Mouse (Mus musculus): Measurements from ENCODE around the gene Krtap4-7. TPM values are rescaled to one million over a fixed set of nuclear protein-coding genes. Genes with fewer than 3 reads are reported as not detected.
"Not testable (repeated sequence)": the region's sequence is repeated elsewhere in the genome, so short reads cannot be mapped to it uniquely, and the experiment has no call there.

Krtap4-7 gene
- polyA plus RNA-seq, 1 experiment, result not detected

GRCm38 (mm10) chr11:99646444-99646843, 2.6 kb upstream of the Krtap4-7 start:
- TF ChIP-seq POLR2A (IDR thresholded peaks at IDR 0.05; ENCODE audit: low read depth, low read length) (no peak), CTCF (IDR thresholded peaks at IDR 0.05; ENCODE audit: borderline replicate concordance, insufficient read depth, low read length) (no peak)
- Histone ChIP-seq H3K4me1 (ENCODE audit: control insufficient read depth, insufficient read depth, low read length) (no peaks in the 10 kb centered on the region; the same call in 1 of the 2 replicates), H3K27ac (ENCODE audit: insufficient read depth, low read length) (no peak overlapping the region), H3K4me3 (ENCODE audit: insufficient read depth, low read length) (no peak overlapping the region)

DNA sequence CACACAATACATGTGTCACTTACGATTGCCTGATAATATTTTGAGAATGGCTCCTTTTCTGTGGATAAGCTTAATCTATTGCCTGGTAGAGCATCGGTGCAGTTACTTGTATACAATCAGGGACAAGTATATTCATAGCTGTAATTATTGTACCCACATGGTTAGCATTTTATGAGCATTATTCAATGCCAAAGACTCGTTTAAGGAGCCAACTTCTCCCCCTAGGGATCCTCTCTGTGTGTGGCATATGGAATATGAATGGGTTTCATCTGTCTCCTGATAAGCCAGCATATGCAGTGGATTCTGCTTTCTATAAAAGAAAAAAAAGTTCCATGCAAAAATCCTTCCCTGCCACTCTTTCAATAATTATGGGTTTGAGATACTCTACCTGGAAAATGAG, 462 bp upstream of the Krtap4-7 start:
- Histone ChIP-seq H3K4me1 (ENCODE audit: control insufficient read depth, insufficient read depth, low read length) (no peaks in the 10 kb centered on the region; the same call in 1 of the 2 replicates), H3K4me3 (ENCODE audit: insufficient read depth, low read length) (no peak overlapping the region), H3K27ac (ENCODE audit: insufficient read depth, low read length) (no peak overlapping the region)
- TF ChIP-seq CTCF (IDR thresholded peaks at IDR 0.05; ENCODE audit: borderline replicate concordance, insufficient read depth, low read length) (no peak), POLR2A (IDR thresholded peaks at IDR 0.05; ENCODE audit: low read depth, low read length) (no peak)

GRCm38 (mm10) chr11:99640926-99641325, 3.0 kb downstream of the Krtap4-7 start:
- H3K27ac ChIP-seq (ENCODE audit: insufficient read depth, low read length), result no peak overlapping the region
- TF ChIP-seq POLR2A (IDR thresholded peaks at IDR 0.05; ENCODE audit: low read depth, low read length), result no peak
- TF ChIP-seq CTCF (IDR thresholded peaks at IDR 0.05; ENCODE audit: borderline replicate concordance, insufficient read depth, low read length), result no peak
- H3K4me3 ChIP-seq (ENCODE audit: insufficient read depth, low read length), result no peak overlapping the region
- H3K4me1 ChIP-seq (ENCODE audit: control insufficient read depth, insufficient read depth, low read length), result peaks cover 3% of the 10 kb centered on the region; the same call in 1 of the 2 replicates

GRCm38 (mm10) chr11:99637086-99637485, 6.8 kb downstream of the Krtap4-7 start:
- TF ChIP-seq POLR2A (IDR thresholded peaks at IDR 0.05; ENCODE audit: low read depth, low read length) (no peak), CTCF (IDR thresholded peaks at IDR 0.05; ENCODE audit: borderline replicate concordance, insufficient read depth, low read length) (no peak)
- H3K4me1 ChIP-seq (ENCODE audit: control insufficient read depth, insufficient read depth, low read length), result peaks cover 3% of the 10 kb centered on the region; the same call in 1 of the 2 replicates
- no peak overlapping the region for H3K4me3 ChIP-seq (ENCODE audit: insufficient read depth, low read length)
- H3K27ac ChIP-seq (ENCODE audit: insufficient read depth, low read length), result no peak overlapping the region

DNA sequence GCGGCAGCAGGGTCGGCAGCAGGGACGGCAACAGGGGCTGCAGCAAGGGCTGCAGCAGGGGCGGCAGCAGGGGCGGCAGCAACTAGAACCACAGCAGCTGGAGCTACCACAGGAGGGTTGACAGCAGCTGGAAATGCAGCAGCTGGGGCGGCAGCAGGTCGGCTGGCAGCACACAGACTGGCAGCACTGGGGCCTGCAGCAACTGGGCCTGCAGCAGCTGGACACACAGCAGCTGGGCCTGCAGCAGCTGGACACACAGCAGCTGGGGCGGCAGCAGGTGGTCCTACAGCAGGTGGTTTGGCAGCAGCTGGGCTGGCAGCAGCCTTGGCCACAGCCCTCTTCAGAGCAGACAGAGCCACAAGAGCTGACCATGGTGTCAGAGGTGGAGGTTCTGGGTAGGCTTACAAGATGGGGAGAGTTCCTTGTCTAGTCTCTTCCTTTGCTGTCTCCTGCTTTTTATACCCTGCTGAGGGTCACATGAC, 9.2 kb downstream of the Krtap4-7 start, which contains the start of gene Krtap4-2:
Gene Krtap4-2, minus strand, starts transcription at position 432 of the 482 bp plus-strand sequence.
- Histone ChIP-seq H3K4me3 (ENCODE audit: insufficient read depth, low read length) (no peak within 1 kb of the TSS), H3K4me1 (ENCODE audit: control insufficient read depth, insufficient read depth, low read length) (peaks cover 3% of the 10 kb centered on the region; the same call in 1 of the 2 replicates), H3K27ac (ENCODE audit: insufficient read depth, low read length) (no peak within 1 kb of the TSS)
- TF ChIP-seq POLR2A (IDR thresholded peaks at IDR 0.05; ENCODE audit: low read depth, low read length) (no peak), CTCF (IDR thresholded peaks at IDR 0.05; ENCODE audit: borderline replicate concordance, insufficient read depth, low read length) (no peak)

DNA sequence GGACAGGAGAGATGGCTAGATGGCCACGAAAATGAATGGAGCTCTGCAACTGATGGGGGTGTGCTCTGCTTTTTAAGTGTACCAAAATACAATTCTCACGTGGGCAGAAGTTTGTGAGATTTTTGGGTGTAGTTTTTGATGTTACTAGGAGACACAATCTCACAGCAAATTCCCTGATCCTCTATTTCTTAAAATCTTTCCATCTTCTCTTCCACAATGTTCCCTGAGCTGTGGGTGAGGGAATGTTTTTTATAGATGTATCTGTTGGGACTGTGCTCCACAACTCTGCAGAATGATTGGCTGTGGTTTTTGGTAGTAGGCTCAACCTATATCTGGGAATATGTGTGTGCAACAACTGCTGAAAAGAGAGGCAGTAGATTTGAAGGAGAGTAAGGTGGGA, 10.6 kb downstream of the Krtap4-7 start:
- H3K4me1 ChIP-seq (ENCODE audit: control insufficient read depth, insufficient read depth, low read length), result peaks cover 1% of the 10 kb centered on the region; the same call in 1 of the 2 replicates
- TF ChIP-seq CTCF (IDR thresholded peaks at IDR 0.05; ENCODE audit: borderline replicate concordance, insufficient read depth, low read length) (no peak), POLR2A (IDR thresholded peaks at IDR 0.05; ENCODE audit: low read depth, low read length) (no peak)

GRCm38 (mm10) chr11:99630890-99631289, 13.0 kb downstream of the Krtap4-7 start:
- H3K4me1 ChIP-seq (ENCODE audit: control insufficient read depth, insufficient read depth, low read length), result no peaks in the 10 kb centered on the region
- no peak for TF ChIP-seq CTCF (IDR thresholded peaks at IDR 0.05; ENCODE audit: borderline replicate concordance, insufficient read depth, low read length)
- TF ChIP-seq POLR2A (IDR thresholded peaks at IDR 0.05; ENCODE audit: low read depth, low read length), result no peak
- H3K27ac ChIP-seq (ENCODE audit: insufficient read depth, low read length), result no peak overlapping the region
- H3K4me3 ChIP-seq (ENCODE audit: insufficient read depth, low read length), result no peak overlapping the region

More for the DNA sequence above, 10.6 kb downstream of the Krtap4-7 start:
- no peak overlapping the region for H3K4me3 ChIP-seq (ENCODE audit: insufficient read depth, low read length)
- H3K27ac ChIP-seq (ENCODE audit: insufficient read depth, low read length), result no peak overlapping the region

- no peak within 1 kb of the TSS for H3K27ac ChIP-seq (ENCODE audit: insufficient read depth, low read length)
- no peaks in the 10 kb centered on the region for H3K4me1 ChIP-seq (ENCODE audit: control insufficient read depth, insufficient read depth, low read length)
- no peak within 1 kb of the TSS for H3K4me3 ChIP-seq (ENCODE audit: insufficient read depth, low read length)
- TF ChIP-seq POLR2A (IDR thresholded peaks at IDR 0.05; ENCODE audit: low read depth, low read length), result no peak
- TF ChIP-seq CTCF (IDR thresholded peaks at IDR 0.05; ENCODE audit: borderline replicate concordance, insufficient read depth, low read length), result no peak
Observed at GRCm38 (mm10) chr11:99628138-99628537, 15.8 kb downstream of the Krtap4-7 start, which contains the start of gene Krtap4-1. Krtap4-1 (minus strand) TSS chr11:99628238.

DNA sequence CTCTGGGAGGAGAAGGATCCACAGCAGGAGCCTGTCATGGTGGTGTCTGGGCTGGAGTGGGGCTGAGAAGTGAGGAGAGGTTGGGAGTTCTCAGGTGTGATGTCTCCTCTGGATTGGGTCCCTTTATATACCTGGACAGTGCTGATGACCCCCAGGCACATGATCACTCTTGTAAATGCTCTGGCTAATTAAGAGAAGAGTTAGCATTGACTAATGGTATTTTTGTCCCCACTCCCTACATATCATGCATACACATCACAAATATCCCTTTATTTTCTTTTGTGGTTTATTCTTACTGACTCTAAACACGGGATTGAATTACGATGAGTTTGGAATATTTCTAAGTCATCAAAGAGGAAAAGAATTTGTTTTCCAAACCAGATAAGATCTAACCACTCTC, 23.6 kb downstream of the Krtap4-7 start, which contains the start of gene Gm11562:
Gene Gm11562, minus strand, starts transcription at position 101 of the 400 bp plus-strand sequence.
- no peaks in the 10 kb centered on the region; the same call in 1 of the 2 replicates for H3K4me1 ChIP-seq (ENCODE audit: control insufficient read depth, insufficient read depth, low read length)
- TF ChIP-seq POLR2A (IDR thresholded peaks at IDR 0.05; ENCODE audit: low read depth, low read length) (no peak), CTCF (IDR thresholded peaks at IDR 0.05; ENCODE audit: borderline replicate concordance, insufficient read depth, low read length) (no peak)
- no peak within 1 kb of the TSS for H3K4me3 ChIP-seq (ENCODE audit: insufficient read depth, low read length)
- no peak within 1 kb of the TSS for H3K27ac ChIP-seq (ENCODE audit: insufficient read depth, low read length)

DNA sequence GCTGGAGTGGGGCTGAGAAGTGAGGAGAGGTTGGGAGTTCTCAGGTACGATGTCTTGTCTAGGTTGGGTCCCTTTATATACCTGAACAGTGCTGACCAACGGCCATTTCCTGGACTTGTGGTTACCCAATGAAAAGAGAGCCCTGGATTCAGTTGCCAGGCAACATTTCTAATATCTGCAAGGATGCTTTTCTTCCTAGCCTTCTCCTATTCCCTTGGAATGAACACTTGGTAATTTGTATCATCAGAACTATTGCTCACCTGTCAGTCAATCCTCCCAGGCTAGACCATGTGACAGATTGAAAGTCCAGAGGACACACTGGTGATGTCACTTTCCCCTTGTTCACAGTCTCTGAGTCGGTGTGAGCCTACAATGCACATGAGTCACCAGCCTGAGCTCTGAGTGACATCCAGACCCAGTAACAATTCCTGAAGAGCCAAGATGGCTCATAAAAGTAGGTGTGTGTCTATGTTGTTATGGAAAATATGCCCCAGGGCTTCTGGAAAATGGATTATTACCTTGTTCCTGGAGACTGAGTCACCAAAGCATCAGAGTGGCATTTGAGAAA, 29.0 kb downstream of the Krtap4-7 start, which contains the start of gene Krtap2-4:
Gene Krtap2-4, minus strand, starts transcription at position 51 of the 568 bp plus-strand sequence.
- Histone ChIP-seq H3K4me1 (ENCODE audit: control insufficient read depth, insufficient read depth, low read length) (0 out of 2 replicates have a peak, but pooled peaks cover 3% of the 10 kb centered on the region), H3K27ac (ENCODE audit: insufficient read depth, low read length) (no peak within 1 kb of the TSS), H3K4me3 (ENCODE audit: insufficient read depth, low read length) (no peak within 1 kb of the TSS)
- TF ChIP-seq POLR2A (IDR thresholded peaks at IDR 0.05; ENCODE audit: low read depth, low read length) (no peak), CTCF (IDR thresholded peaks at IDR 0.05; ENCODE audit: borderline replicate concordance, insufficient read depth, low read length) (no peak)

DNA sequence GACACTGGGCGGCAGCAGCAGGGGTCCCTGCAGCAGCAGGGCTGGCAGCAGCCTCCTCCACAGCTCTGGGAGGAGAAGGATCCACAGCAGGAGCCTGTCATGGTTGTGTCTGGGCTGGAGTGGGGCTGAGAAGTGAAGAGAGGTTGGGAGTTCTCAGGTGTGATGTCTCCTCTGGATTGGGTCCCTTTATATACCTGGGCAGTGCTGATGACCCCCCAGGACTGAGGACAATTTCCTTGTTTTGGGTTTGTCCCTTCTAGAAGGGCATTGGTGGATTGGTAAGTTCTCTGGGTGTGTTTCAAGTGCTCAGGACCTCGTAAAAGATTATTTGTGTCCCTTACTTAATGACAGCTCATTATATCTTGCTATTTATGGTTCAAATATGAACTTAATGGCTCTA, 33.8 kb downstream of the Krtap4-7 start, which contains the start of gene Gm11937:
Gene Gm11937, minus strand, starts transcription at position 101 of the 400 bp plus-strand sequence.
- not testable (repeated sequence) for H3K27ac ChIP-seq (ENCODE audit: insufficient read depth, low read length); H3K4me3 ChIP-seq (ENCODE audit: insufficient read depth, low read length); H3K4me1 ChIP-seq (ENCODE audit: control insufficient read depth, insufficient read depth, low read length)
